Mouse (Mus musculus) neural tube, embryonic 11.5 days (tissue): ENCODE measurements at regions not wholly inside any gene's neighbourhood (a gene's known extent, or its start where the extent isn't known, plus 50 kb on each side); places are given as distances from the start of the nearest gene placed in this dataset.

Source experiments
- ATAC-seq: fragments of 200-750 bp; cut with Nextera tagmentation; 2 replicates; pipeline ENCODE4 v1.8.0; 2017; ENCODE audit warnings: moderate number of reproducible peaks, mild to moderate bottlenecking, moderate TSS enrichment, moderate library complexity; ENCODE audit not compliant: insufficient read depth, low FRiP score, low TSS enrichment
- DNase-seq: peaks from one replicate; pipeline ENCODE4 v3.0.0-alpha.2; 2015; ENCODE audit warnings: low spot score
- H3K27ac ChIP-seq: fragments of 300-500 bp; sonication (generic); 2 replicates; pipeline ENCODE4 v1.5.1; 2014; ENCODE audit warnings: low read depth, mild to moderate bottlenecking, low read length
- H3K27me3 ChIP-seq: fragments of 300-500 bp; sonication (generic); 2 replicates; pipeline ENCODE4 v1.6.1; 2014; ENCODE audit warnings: mild to moderate bottlenecking, low read length, mixed read lengths; ENCODE audit not compliant: control insufficient read depth, insufficient read depth
- H3K36me3 ChIP-seq: fragments of 300-500 bp; sonication (generic); 2 replicates; pipeline ENCODE4 v1.6.1; 2014; ENCODE audit warnings: mild to moderate bottlenecking, low read length, moderate library complexity, mixed read lengths; ENCODE audit not compliant: control insufficient read depth, insufficient read depth
- H3K4me1 ChIP-seq: fragments of 300-500 bp; sonication (generic); 2 replicates; pipeline ENCODE4 v1.6.1; 2014; ENCODE audit warnings: low read length, mixed read lengths; ENCODE audit not compliant: control insufficient read depth, insufficient read depth
- H3K4me2 ChIP-seq: fragments of 300-500 bp; sonication (generic); 2 replicates; pipeline ENCODE4 v1.6.1; 2014; ENCODE audit warnings: low read depth, mild to moderate bottlenecking, moderate library complexity
- H3K4me3 ChIP-seq: fragments of 300-500 bp; sonication (generic); 2 replicates; pipeline ENCODE4 v1.5.1; 2014; ENCODE audit warnings: low read depth, low read length
- H3K9ac ChIP-seq: fragments of 300-500 bp; sonication (generic); 2 replicates; pipeline ENCODE4 v1.6.1; 2014; ENCODE audit warnings: mild to moderate bottlenecking, low read length
- H3K9me3 ChIP-seq: fragments of 300-500 bp; sonication (generic); 2 replicates; pipeline ENCODE4 v1.6.1; 2016; ENCODE audit warnings: low read length; ENCODE audit not compliant: control insufficient read depth
- whole genome bisulfite sequencing: fragments of 180-500 bp; shearing (Covaris S2); extraction: QIAGEN DNeasy Blood & Tissue Kit; methylation state at CpG from one replicate; pipeline ENCODE4 v1.1.7; 2014; 5-methylcytosine and 5-hydroxymethylcytosine counted together

GRCm38 (mm10) chr3:21864391-21864790 is 212.1 kb upstream of the Tbl1xr1 start:
- Histone ChIP-seq H3K4me1 (no peaks in the 10 kb centered on the region), H3K9me3 (no peaks in the 10 kb centered on the region), H3K27ac (no peak overlapping the region), H3K4me2 (no peak overlapping the region), H3K36me3 (no peaks in the 10 kb centered on the region), H3K4me3 (no peak overlapping the region), H3K9ac (no peak overlapping the region), H3K27me3 (no peaks in the 10 kb centered on the region)
- WGBS: 40% methylated on average over 5 of the region's 5 CpGs
- no peak for ATAC-seq
- DNase-seq: no peak

GRCm38 (mm10) chr3:21865856-21866255 is 210.6 kb upstream of the Tbl1xr1 start:
- 87% methylated on average over 1 of the region's 1 CpGs for WGBS
- no peaks in the 10 kb centered on the region for H3K36me3 ChIP-seq

GRCm38 (mm10) chr3:21878396-21878795 is 198.1 kb upstream of the Tbl1xr1 start:
- no peak overlapping the region for H3K9ac ChIP-seq
- DNase-seq: no peak
- no peaks in the 10 kb centered on the region for H3K4me1 ChIP-seq

More at GRCm38 (mm10) chr3:21865856-21866255, 210.6 kb upstream of the Tbl1xr1 start:
- H3K4me2 ChIP-seq: no peak overlapping the region
- no peaks in the 10 kb centered on the region for H3K4me1 ChIP-seq
- no peak overlapping the region for H3K4me3 ChIP-seq
- ATAC-seq: no peak
- H3K27me3 ChIP-seq: no peaks in the 10 kb centered on the region
- DNase-seq: no peak
- no peak overlapping the region for H3K9ac ChIP-seq
- no peak overlapping the region for H3K27ac ChIP-seq
- no peaks in the 10 kb centered on the region for H3K9me3 ChIP-seq

GRCm38 (mm10) chr3:21884216-21884615 is 192.2 kb upstream of the Tbl1xr1 start:
- DNase-seq: no peak
- Histone ChIP-seq H3K9ac (no peak overlapping the region), H3K9me3 (no peaks in the 10 kb centered on the region), H3K4me2 (no peak overlapping the region), H3K36me3 (no peaks in the 10 kb centered on the region), H3K4me1 (no peaks in the 10 kb centered on the region), H3K27me3 (no peaks in the 10 kb centered on the region), H3K27ac (no peak overlapping the region), H3K4me3 (no peak overlapping the region)
- WGBS: 87% methylated on average over 3 of the region's 3 CpGs
- no peak for ATAC-seq

More at GRCm38 (mm10) chr3:21878396-21878795, 198.1 kb upstream of the Tbl1xr1 start:
- WGBS: 95% methylated on average over 2 of the region's 2 CpGs
- H3K9me3 ChIP-seq: no peaks in the 10 kb centered on the region
- no peaks in the 10 kb centered on the region for H3K27me3 ChIP-seq
- no peaks in the 10 kb centered on the region for H3K36me3 ChIP-seq
- no peak overlapping the region for H3K4me3 ChIP-seq
- H3K27ac ChIP-seq: no peak overlapping the region
- ATAC-seq: no peak
- no peak overlapping the region for H3K4me2 ChIP-seq

GRCm38 (mm10) chr3:21888710-21889109 is 187.7 kb upstream of the Tbl1xr1 start:
- ATAC-seq (no peak), DNase-seq (no peak)
- Histone ChIP-seq H3K4me1 (no peaks in the 10 kb centered on the region), H3K4me3 (no peak overlapping the region), H3K9me3 (no peaks in the 10 kb centered on the region), H3K27me3 (no peaks in the 10 kb centered on the region), H3K36me3 (no peaks in the 10 kb centered on the region), H3K27ac (no peak overlapping the region), H3K4me2 (no peak overlapping the region), H3K9ac (no peak overlapping the region)
- 86% methylated on average over 3 of the region's 3 CpGs for WGBS

GRCm38 (mm10) chr3:21891819-21892480 is 184.5 kb upstream of the Tbl1xr1 start:
- peak; percentile 79 for DNase-seq
- Histone ChIP-seq H3K9me3 (no peaks in the 10 kb centered on the region), H3K36me3 (no peaks in the 10 kb centered on the region), H3K27me3 (no peaks in the 10 kb centered on the region), H3K4me3 (no peak overlapping the region), H3K27ac (peak overlapping the region; percentile 72; the same call in 1 of the 2 replicates), H3K9ac (no peak overlapping the region), H3K4me2 (no peak overlapping the region), H3K4me1 (no peaks in the 10 kb centered on the region)
- 10% methylated on average over 7 of the region's 7 CpGs for WGBS
- peak; percentile 89 for ATAC-seq

- Histone ChIP-seq H3K4me1 (no peaks in the 10 kb centered on the region), H3K4me3 (no peak overlapping the region), H3K27ac (no peak overlapping the region), H3K9me3 (no peaks in the 10 kb centered on the region), H3K4me2 (no peak overlapping the region), H3K36me3 (no peaks in the 10 kb centered on the region), H3K27me3 (no peaks in the 10 kb centered on the region), H3K9ac (no peak overlapping the region)
- ATAC-seq (peak; percentile 15; the same call in 1 of the 2 replicates), DNase-seq (peak; percentile 24)
- 32% methylated on average over 8 of the region's 8 CpGs for WGBS
These were observed 183.5 kb upstream of the Tbl1xr1 start for GRCm38 (mm10) chr3:21892864-21893404.

- H3K27me3 ChIP-seq: no peaks in the 10 kb centered on the region
- DNase-seq (no peak), ATAC-seq (no peak)
- 92% methylated on average over 2 of the region's 2 CpGs for WGBS
- H3K9me3 ChIP-seq: no peaks in the 10 kb centered on the region
- H3K4me3 ChIP-seq: no peak overlapping the region
- no peaks in the 10 kb centered on the region for H3K4me1 ChIP-seq
- H3K27ac ChIP-seq: no peak overlapping the region
- no peaks in the 10 kb centered on the region for H3K36me3 ChIP-seq
- H3K9ac ChIP-seq: no peak overlapping the region
- no peak overlapping the region for H3K4me2 ChIP-seq
These were observed 180.9 kb upstream of the Tbl1xr1 start for GRCm38 (mm10) chr3:21895551-21895950.

GRCm38 (mm10) chr3:21898241-21898640 is 178.2 kb upstream of the Tbl1xr1 start:
- no peaks in the 10 kb centered on the region for H3K4me1 ChIP-seq
- 82% methylated on average over 5 of the region's 5 CpGs for WGBS
- no peak overlapping the region for H3K4me3 ChIP-seq
- H3K4me2 ChIP-seq: no peak overlapping the region
- no peak for DNase-seq
- no peaks in the 10 kb centered on the region for H3K9me3 ChIP-seq
- no peaks in the 10 kb centered on the region for H3K36me3 ChIP-seq
- no peaks in the 10 kb centered on the region for H3K27me3 ChIP-seq
- H3K9ac ChIP-seq: no peak overlapping the region
- ATAC-seq: no peak
- H3K27ac ChIP-seq: no peak overlapping the region
